Mouse (Mus musculus) lung, postnatal 0 days (tissue): Measurements from ENCODE around the gene Slc52a3. TPM values are rescaled to one million over a fixed set of nuclear protein-coding genes. Genes with fewer than 3 reads are reported as not detected.

ENCODE experiments used
- ATAC-seq: fragments of 200-750 bp; cut with Nextera tagmentation; 2 replicates; pipeline ENCODE4 v1.8.0; 2017; ENCODE audit warnings: moderate library complexity
- DNase-seq: peaks from one replicate; pipeline ENCODE4 v3.0.0-alpha.2; 2016; ENCODE audit warnings: low spot score
- H3K27ac ChIP-seq: fragments of 300-500 bp; sonication (generic); 2 replicates; pipeline ENCODE4 v1.5.1; 2014; ENCODE audit warnings: antibody characterized with exemption, mild to moderate bottlenecking, low read length, mixed read lengths
- H3K27me3 ChIP-seq: fragments of 300-500 bp; sonication (generic); replicated peaks from 2 replicates; pipeline ENCODE4 v1.6.1; 2014; ENCODE audit warnings: low read length, mixed read lengths; ENCODE audit not compliant: insufficient read depth
- H3K36me3 ChIP-seq: fragments of 300-500 bp; sonication (generic); 2 replicates; pipeline ENCODE4 v1.6.1; 2014; ENCODE audit warnings: low read length, mixed read lengths; ENCODE audit not compliant: insufficient read depth
- H3K4me1 ChIP-seq: fragments of 300-500 bp; sonication (generic); 2 replicates; pipeline ENCODE4 v1.6.1; 2014; ENCODE audit warnings: antibody characterized with exemption, low read depth, low read length, mixed read lengths; ENCODE audit not compliant: insufficient read depth
- H3K4me2 ChIP-seq: fragments of 300-500 bp; sonication (generic); replicated peaks from 2 replicates; pipeline ENCODE4 v1.6.1; 2014; ENCODE audit warnings: low read depth, mild to moderate bottlenecking, low read length, moderate library complexity, mixed read lengths
- H3K4me3 ChIP-seq: fragments of 300-500 bp; sonication (generic); 2 replicates; pipeline ENCODE4 v1.5.1; 2014; ENCODE audit warnings: low read depth, low read length
- H3K9ac ChIP-seq: fragments of 300-500 bp; sonication (generic); replicated peaks from 2 replicates; pipeline ENCODE4 v1.6.1; 2014; ENCODE audit warnings: low read depth, mild to moderate bottlenecking
- H3K9me3 ChIP-seq: fragments of 300-500 bp; sonication (generic); 2 replicates; pipeline ENCODE4 v1.6.1; 2016; ENCODE audit warnings: low read length, mixed read lengths
- CTCF ChIP-seq: IDR thresholded peaks from 2 replicates; pipeline ENCODE4 v1.5.1; 2016; ENCODE audit warnings: antibody characterized with exemption, mild to moderate bottlenecking
- EP300 ChIP-seq: IDR thresholded peaks from 2 replicates; pipeline ENCODE4 v1.6.1; 2016; ENCODE audit warnings: antibody characterized with exemption, mild to moderate bottlenecking, control low read depth
- WGBS: fragments of 180-500 bp; shearing (Covaris S2); extraction: QIAGEN DNeasy Blood & Tissue Kit; methylation state at CpG from one replicate; pipeline ENCODE4 v1.1.7; 2014; 5-methylcytosine and 5-hydroxymethylcytosine counted together
- polyA plus RNA-seq: library from polyadenylated mRNA; unstranded; fragments of >200 nt; fragmentation: Nextera tagmentation; extraction: Ambion mirVana; gene quantifications from 2 replicates; pipeline ENCODE4 v1.2.1, GENCODE M21; 2015

Gene Slc52a3
- polyA plus RNA-seq, 1 experiment from 2014 or later: 26.0 TPM

DNA sequence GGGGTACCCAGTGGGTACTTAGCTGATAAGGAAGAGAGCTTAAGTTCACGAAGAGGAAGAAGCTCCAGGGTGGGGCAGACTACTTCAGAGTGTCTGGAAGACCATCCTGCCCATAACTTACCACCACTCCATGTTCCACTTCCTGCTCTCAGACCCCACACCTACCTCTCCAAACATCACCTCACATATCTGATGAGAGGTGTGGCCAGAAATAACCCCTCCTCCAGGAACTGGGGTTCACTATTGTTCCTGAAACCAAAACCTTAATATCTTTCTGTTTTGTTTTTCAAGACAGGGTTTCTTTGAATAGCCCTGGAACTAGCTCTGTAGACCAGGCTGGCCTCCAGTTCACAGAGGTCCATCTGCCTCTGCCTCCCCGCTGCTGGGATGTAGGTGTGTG is 28.5 kb upstream of the Slc52a3 start:
- no peak overlapping the region for H3K9ac ChIP-seq
- no peaks in the 10 kb centered on the region for H3K9me3 ChIP-seq
- 59% methylated on average over 2 of the region's 2 CpGs for WGBS
- H3K4me3 ChIP-seq: no peak overlapping the region
- no peak overlapping the region for H3K4me2 ChIP-seq
- no peak overlapping the region for H3K27ac ChIP-seq
- peaks cover 30% of the 10 kb centered on the region for H3K4me1 ChIP-seq
- ATAC-seq: no peak
- TF ChIP-seq EP300 (no peak), CTCF (no peak)
- H3K27me3 ChIP-seq: no peaks in the 10 kb centered on the region
- H3K36me3 ChIP-seq: 0 out of 2 replicates have a peak, but pooled peaks cover 7% of the 10 kb centered on the region
- no peak for DNase-seq

- ATAC-seq: no peak
- Histone ChIP-seq H3K4me2 (no peak overlapping the region), H3K27me3 (no peaks in the 10 kb centered on the region), H3K9me3 (no peaks in the 10 kb centered on the region), H3K4me1 (peaks cover 32% of the 10 kb centered on the region), H3K36me3 (0 out of 2 replicates have a peak, but pooled peaks cover 7% of the 10 kb centered on the region), H3K9ac (no peak overlapping the region), H3K27ac (no peak overlapping the region), H3K4me3 (no peak overlapping the region)
- TF ChIP-seq EP300 (no peak), CTCF (no peak)
- 84% methylated on average over 8 of the region's 8 CpGs for WGBS
- no peak for DNase-seq
These were observed 27.9 kb upstream of the Slc52a3 start for GRCm38 (mm10) chr2:151968451-151968850.

DNA sequence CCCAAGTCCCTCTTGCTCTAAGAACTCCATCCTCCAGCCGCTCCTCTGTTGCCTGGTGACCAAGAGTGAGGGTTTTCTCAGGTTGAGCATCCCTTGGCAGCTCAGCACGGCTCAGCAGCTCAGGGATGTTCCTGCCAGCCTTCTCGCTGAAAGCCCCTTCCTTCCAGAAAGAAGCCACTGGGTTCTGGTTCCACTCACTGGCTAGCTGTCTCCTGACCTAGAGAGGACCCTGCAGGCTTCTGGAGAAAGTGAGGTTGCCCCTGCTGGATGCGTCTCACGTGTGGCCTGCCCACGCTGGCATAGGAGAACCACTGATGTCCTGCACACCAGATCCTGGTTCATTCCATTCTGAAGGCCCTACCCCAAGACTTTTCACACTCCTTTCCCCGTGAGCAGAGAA is 27.3 kb upstream of the Slc52a3 start:
- ATAC-seq (no peak), DNase-seq (no peak)
- Histone ChIP-seq H3K9me3 (no peaks in the 10 kb centered on the region), H3K4me3 (no peak overlapping the region), H3K27ac (no peak overlapping the region), H3K9ac (no peak overlapping the region), H3K36me3 (0 out of 2 replicates have a peak, but pooled peaks cover 7% of the 10 kb centered on the region), H3K27me3 (no peaks in the 10 kb centered on the region), H3K4me2 (no peak overlapping the region), H3K4me1 (peaks cover 37% of the 10 kb centered on the region)
- no peak for TF ChIP-seq EP300
- no peak for TF ChIP-seq CTCF
- WGBS: 89% methylated on average over 7 of the region's 7 CpGs

GRCm38 (mm10) chr2:151969396-151969795 is 26.9 kb upstream of the Slc52a3 start:
- H3K9me3 ChIP-seq: no peaks in the 10 kb centered on the region
- TF ChIP-seq EP300 (no peak), CTCF (no peak)
- H3K4me2 ChIP-seq: no peak overlapping the region
- H3K36me3 ChIP-seq: 0 out of 2 replicates have a peak, but pooled peaks cover 5% of the 10 kb centered on the region
- no peaks in the 10 kb centered on the region for H3K27me3 ChIP-seq
- no peak overlapping the region for H3K4me3 ChIP-seq
- H3K4me1 ChIP-seq: peaks cover 37% of the 10 kb centered on the region
- 75% methylated on average over 6 of the region's 6 CpGs for WGBS
- no peak for DNase-seq
- no peak overlapping the region for H3K27ac ChIP-seq
- ATAC-seq: no peak
- H3K9ac ChIP-seq: no peak overlapping the region

GRCm38 (mm10) chr2:151970191-151971172 is 25.8 kb upstream of the Slc52a3 start:
- Histone ChIP-seq H3K27ac (peak overlapping the region; percentile 78), H3K4me2 (peak overlapping the region; percentile 56), H3K9ac (no peak overlapping the region), H3K4me3 (0 out of 2 replicates have a peak overlapping the region, but pooled peaks have one; percentile 10), H3K9me3 (no peaks in the 10 kb centered on the region), H3K36me3 (0 out of 2 replicates have a peak, but pooled peaks cover 3% of the 10 kb centered on the region), H3K27me3 (no peaks in the 10 kb centered on the region), H3K4me1 (peaks cover 40% of the 10 kb centered on the region)
- ATAC-seq (peak; percentile 86), DNase-seq (peak; percentile 97)
- TF ChIP-seq CTCF: no peak
- TF ChIP-seq EP300: no peak
- 40% methylated on average over 49 of the region's 53 CpGs for whole genome bisulfite sequencing

DNA sequence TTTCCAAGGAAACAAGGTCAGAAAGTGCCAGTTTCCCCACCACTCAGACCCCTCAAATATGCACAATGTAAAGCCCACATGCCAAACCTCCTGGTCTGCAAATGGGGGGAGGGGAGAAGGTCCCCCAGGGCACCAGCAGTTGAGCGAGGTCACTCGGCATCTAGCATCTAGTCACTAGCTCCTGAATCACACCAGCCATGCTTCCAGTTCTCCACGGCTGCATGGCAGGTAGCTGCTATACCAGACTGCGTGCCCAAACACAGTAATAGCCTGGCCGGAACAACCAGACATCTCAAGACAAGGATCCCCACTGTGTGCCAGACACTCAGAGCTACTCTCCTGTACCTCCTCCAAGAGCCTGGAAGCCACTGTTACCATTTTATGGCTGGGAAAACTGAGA is 24.6 kb upstream of the Slc52a3 start:
- 0 out of 2 replicates have a peak, but pooled peaks cover 3% of the 10 kb centered on the region for H3K36me3 ChIP-seq
- no peak for TF ChIP-seq CTCF
- no peak overlapping the region; the same call in 1 of the 2 replicates for H3K9ac ChIP-seq
- no peaks in the 10 kb centered on the region for H3K9me3 ChIP-seq
- no peak overlapping the region for H3K27ac ChIP-seq
- DNase-seq: no peak
- no peak overlapping the region for H3K4me3 ChIP-seq
- ATAC-seq: no peak
- H3K27me3 ChIP-seq: no peaks in the 10 kb centered on the region
- H3K4me2 ChIP-seq: no peak overlapping the region
- H3K4me1 ChIP-seq: peaks cover 40% of the 10 kb centered on the region
- WGBS: 70% methylated on average over 5 of the region's 5 CpGs
